Mouse (Mus musculus) cerebellum, adult (tissue): ENCODE data around the gene Il22ra2.
"Not testable (repeated sequence)": the region's sequence is repeated elsewhere in the genome, so short reads cannot be mapped to it uniquely, and the experiment has no call there.

ENCODE experiments used
- ATAC-seq: cut with Nextera tagmentation; 2 replicates; pipeline ENCODE4 v1.9.2; 2017; ENCODE audit warnings: mild to moderate bottlenecking, moderate library complexity, mixed read lengths; ENCODE audit not compliant: insufficient number of reproducible peaks, low FRiP score, low TSS enrichment

Il22ra2 gene

DNA sequence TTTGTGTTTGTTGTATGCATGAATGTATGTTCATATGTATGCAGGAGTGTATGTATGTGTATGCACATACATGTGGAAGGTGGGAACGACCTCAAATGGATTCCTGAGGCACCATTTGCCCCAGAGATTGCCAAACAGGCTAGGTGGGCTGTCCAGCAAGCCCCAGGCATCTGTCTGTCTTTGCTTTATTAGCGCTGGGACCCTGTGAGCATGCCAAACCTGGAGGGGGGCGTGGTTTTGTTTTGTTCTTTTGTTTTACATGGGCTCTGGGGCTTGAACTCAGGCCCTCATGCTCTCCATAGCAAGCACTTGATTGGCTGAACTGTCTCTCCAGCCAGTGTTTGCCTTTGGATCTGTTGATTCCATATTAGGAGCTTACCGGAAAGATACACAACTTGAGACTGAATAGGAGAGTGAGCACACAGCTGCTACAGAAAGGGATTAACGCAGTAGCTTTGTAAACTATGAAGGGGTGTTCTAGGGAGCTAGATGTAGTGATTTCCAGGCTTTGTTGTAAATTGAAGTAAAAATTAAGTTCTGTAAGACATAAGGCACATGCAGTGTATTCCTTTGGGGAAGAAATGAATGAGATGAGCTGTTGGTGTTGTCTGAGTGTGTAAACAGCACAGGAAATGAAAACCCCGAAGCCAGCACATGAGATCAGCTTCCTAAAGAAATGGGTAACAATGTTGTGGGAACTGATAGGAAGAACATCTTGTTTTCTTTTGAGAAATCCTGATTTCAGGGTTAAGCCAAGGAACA is 22.3 kb upstream of the Il22ra2 start:
- no peak for ATAC-seq

- no peak for ATAC-seq
These were observed 21.7 kb upstream of the Il22ra2 start for GRCm38 (mm10) chr10:19600093-19600420.

DNA sequence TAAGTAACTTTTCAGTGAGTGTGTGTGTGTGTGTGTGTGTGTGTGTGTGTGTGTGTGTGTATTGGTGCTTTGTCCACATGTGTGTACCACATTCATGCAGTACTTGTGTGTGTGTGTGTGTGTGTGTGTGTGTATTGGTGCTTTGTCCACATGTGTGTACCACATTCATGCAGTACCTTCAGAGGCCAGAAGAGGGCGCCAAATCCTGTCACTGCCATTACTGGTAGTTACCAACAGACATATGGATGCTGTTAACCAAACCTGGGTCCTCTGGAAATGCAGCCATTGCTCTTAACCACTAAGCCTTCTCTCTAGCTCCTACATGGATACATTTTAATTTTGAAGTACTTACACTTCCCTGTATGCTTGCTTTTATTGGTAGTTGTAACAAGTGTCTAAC is 20.3 kb upstream of the Il22ra2 start:
- not testable (repeated sequence) for ATAC-seq

DNA sequence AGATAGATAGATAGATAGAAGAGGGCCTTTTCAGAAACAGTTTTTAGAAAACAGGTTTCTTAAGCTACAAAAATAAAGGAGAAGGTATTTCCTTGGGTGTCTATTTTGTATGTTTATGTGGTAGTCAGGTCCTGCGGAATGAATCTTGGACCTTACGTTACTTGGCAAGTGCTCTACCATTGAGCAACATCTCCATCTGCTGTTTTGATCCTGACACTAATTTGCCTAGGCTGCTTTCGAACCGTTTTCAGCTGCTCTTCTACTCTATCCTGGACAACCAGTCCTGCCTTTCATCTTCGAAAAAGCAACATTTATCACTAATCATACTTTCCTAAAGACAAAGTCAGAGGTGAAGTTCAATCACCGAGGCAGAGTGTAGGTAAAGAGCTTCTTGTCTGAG is 18.6 kb upstream of the Il22ra2 start:
- ATAC-seq, result no peak

- ATAC-seq, result no peak
These were observed 12.7 kb upstream of the Il22ra2 start for GRCm38 (mm10) chr10:19609125-19609524.

DNA sequence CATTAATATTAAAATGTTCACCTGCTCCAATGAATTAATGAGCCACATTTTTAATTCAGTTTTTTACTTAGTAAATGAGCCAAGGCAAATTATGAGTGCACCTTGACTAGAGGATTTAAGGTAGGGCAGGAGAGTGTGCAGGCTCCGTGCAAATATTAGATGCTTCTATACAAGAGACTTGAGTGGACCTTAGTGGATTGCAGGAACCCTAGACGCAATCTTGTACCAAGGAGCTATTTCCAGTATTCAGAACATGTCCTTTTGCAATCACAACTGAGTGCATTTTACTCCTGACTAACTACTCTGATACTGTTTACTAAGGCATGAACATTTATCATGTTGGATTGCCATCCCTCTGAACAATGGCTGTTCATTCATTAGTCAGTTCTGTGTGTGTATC is 10.2 kb upstream of the Il22ra2 start:
- no peak for ATAC-seq

DNA sequence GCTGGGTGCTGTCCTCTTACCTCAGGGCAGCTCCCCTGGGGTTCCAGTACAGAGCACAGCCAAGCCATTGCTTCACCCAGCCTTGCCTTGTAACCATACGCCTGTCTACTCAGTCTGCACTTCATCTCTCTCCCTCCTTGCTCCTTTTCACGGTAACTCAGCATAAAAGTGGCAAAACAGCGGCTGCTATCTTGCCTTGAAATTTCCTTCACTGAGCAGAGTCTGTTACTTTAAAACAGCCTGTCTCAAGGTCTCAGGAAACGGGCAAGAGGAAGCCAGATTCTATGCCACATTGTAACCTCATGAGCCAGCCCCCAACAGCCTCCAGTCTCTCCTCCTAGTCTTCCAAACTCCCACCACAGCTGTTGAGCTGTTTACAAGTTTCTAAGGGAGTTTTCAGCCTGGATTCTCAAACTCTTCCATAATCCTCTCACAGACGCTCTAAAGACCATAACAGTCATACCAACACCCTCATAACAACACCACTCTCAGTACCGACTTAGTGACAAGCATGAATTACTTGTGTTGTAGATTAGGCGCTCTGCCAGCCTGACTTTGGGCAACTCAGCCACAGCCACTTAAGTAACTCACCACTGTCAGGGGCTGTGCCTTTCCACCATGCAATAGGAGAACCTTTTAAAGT is 8.6 kb upstream of the Il22ra2 start:
- no peak for ATAC-seq

DNA sequence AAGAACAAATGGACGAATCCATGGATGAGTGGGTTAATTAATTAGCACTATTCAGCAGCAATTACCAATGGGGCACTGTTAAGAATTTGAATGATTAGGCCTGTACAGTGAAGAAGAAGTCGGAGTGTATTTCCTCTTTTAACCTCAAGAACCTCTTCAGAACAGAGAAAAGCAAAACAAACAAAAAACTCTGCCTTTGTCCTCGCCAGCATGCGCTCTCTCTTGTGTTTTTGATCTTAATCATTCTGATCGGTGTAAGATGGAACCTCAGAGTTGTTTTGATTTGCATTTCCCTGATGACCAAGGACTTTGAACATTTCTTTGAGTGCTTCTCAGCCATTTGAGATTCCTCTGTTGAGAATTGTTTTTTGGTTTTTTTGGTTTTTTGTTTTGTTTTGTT is 2.1 kb upstream of the Il22ra2 start:
- no peak for ATAC-seq

DNA sequence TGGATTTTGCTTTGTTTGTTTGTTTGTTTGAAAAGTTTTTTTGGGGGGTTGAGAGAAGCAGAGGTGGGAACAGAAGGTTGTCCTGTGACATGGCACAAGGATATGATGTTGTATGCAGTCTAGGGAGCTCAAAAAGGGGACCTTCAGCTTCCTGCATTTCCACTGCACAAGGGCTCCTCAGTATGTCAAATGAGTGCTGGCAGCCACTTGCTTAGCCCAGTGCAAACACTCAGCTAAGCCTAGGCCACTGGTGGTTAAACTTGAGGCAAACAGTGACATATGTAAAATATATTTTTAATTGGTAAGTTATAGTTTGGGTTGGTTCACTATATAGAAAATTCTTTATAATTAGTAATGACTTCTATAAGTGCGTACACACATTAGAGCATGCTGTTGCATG is 2.8 kb downstream of the Il22ra2 start:
- no peak for ATAC-seq

DNA sequence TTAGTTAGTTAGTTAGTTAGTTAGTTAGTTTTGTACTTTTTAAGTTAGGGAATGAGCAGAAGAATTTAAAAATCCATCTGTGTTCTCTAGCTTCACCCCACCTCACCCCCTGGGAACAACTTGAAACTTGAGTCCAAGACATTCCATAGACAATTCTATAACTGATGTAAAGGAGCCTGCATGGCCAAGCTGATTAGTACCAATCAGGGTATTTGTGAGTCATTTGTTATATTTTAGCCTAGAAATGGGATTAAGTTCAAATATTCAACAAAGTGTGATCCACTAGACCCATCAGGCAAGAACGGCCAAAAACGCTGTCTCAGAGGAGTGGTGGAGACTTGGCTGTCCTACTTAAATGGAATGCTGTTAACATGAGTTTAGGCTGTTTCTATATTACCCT is 5.5 kb downstream of the Il22ra2 start:
- no peak for ATAC-seq

DNA sequence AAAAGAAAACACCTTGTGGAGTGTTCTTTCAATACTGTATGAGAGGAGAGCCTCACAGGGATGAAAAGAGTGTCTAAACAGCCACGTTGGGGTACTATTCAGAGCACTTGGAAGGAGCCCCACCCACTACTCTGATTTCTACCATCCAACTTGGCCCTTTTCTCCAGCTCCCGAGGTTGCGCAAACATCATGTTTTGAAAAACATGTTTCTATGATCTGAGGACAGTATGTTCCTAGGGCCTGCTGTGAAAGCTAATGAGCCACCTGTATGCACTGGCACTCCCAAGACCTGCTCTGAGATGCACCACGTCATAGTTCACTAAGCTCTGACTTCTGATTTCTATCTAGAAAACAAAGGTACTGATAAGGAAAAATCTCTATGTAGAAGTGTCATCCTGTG is 6.0 kb downstream of the Il22ra2 start:
- ATAC-seq, result no peak

DNA sequence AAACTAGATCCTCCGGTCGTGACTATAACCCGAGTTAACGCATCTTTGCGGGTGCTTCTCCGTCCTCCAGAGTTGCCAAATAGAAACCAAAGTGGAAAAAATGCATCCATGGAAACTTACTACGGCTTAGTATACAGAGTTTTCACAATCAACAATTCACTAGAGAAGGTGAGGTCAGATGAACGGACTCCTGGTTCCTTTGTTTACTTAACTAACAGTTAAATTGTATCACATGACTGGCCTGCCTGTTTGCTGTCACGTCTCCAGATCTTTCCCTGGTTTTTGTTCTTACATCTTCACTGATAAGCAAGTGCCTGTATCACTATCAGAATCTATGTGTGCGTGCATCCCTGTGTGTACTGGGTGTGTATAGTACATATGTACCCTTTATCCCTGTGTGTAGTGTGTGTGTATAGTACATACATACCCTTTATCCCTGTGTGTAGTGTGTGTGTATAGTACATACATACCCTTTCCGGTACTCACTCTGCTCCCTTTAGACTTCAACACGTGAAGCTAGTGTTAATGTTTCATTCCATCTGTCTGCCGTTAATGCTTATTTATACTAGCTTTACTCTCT is 9.9 kb downstream of the Il22ra2 start:
- no peak for ATAC-seq

DNA sequence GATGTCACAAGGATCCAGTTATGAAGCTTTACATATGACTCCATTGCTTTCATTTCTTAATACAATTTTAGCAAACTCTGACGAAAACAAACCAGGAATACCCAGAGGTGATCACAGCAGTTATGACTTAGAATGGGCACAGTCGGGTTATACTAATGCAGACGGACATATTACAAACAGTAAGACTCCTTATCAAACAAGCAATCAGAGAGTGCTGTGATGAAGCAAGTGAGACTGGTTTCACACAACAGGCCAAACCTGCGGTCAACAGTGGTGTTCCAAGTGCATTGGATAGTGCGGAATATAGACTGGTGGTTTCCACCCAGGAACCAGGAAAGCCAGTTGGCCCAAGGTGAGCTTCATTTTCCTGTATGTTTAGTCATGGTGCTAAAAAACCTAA is 17.1 kb downstream of the Il22ra2 start:
- no peak for ATAC-seq

DNA sequence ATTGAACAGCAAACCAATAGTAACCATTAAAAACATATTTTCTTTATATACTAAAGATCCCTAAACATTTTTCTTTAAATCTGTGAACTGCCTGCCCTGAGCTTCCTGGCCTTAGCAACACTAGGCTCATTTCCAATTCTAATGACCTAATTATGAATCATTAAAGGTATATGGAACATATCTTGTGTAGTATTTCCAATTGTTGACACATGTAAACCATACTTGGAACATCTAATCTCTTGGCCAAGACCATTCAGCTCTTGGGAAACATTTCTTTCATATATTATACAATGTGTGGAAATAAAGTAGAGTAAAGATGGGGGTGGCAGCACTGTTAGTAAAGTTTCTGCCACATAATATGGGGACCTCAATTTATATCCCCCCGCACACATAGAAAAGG is 17.8 kb downstream of the Il22ra2 start:
- no peak for ATAC-seq

- no peak for ATAC-seq
These were observed 23.3 kb downstream of the Il22ra2 start for GRCm38 (mm10) chr10:19645119-19645518.

GRCm38 (mm10) chr10:19657426-19657825 is 35.6 kb downstream of the Il22ra2 start:
- ATAC-seq, result no peak

- ATAC-seq, result no peak
These were observed 38.2 kb downstream of the Il22ra2 start for GRCm38 (mm10) chr10:19659953-19660352.

GRCm38 (mm10) chr10:19668973-19669372 is 47.2 kb downstream of the Il22ra2 start:
- ATAC-seq, result no peak

DNA sequence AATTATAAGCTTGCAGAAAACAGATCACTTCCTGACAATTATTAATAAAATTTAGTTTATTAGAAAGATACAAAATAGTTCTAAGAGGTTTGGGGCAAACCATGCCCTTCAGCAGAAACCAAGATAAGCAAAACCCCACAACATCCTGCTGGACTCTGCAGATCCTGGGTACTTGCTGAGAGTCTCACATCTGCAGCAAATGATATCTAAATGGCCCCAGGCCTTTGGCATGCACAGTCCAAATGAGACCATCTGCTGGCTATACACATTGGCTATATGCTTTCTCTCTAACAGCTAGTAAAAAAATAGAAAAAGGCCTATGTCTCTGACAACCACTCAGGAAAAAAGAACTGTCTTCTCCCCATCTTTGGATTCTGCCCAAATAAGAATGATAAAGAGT is 50.2 kb downstream of the Il22ra2 start:
- ATAC-seq, result no peak

DNA sequence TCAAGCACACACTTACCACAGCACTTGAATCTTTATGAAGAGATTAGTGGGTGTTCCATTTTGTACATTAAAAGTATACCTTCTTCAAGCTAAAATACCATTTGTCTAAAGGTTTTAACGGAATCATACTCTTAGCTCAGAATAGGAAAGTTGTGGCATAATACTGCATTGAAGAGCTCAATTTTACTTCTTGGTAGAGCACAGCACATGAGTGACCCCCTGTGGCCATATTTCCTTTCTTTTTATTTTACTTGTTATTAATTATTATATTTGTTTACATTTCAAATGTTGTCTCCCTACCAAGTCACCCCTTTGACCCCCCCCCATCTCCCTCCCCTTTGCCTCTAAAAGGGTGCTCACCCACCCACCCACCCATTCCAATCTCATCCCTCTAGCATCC is 51.3 kb downstream of the Il22ra2 start:
- no peak for ATAC-seq
